Mouse (Mus musculus): ENCODE results near the gene Obscn. TPM values are rescaled to one million over a fixed set of nuclear protein-coding genes. Genes with fewer than 3 reads are reported as not detected.
A peak's percentile ranks its signal among the peaks of the same experiment; 100 is the strongest.

Obscn gene
- 100 to 1,000 TPM; 626 to 647 TPM for total RNA-seq (2021)

GRCm38 (mm10) chr11:59135904-59136452 lies at the start of gene Obscn:
Obscn (minus strand) TSS chr11:59136402.
- no peak for DNase-seq (ENCODE audit: low spot score)
- intact Hi-C loops (cut with DNase I), result no loop called here

- no peak for DNase-seq (ENCODE audit: low spot score)
- intact Hi-C loops (cut with DNase I), result loop anchor here (2.0 kb wide), 1 partner anchor 25 kb away; no protein-coding TSS in a partner anchor
Measured at GRCm38 (mm10) chr11:59185490-59185889, 49.3 kb upstream of the Obscn start.

DNA sequence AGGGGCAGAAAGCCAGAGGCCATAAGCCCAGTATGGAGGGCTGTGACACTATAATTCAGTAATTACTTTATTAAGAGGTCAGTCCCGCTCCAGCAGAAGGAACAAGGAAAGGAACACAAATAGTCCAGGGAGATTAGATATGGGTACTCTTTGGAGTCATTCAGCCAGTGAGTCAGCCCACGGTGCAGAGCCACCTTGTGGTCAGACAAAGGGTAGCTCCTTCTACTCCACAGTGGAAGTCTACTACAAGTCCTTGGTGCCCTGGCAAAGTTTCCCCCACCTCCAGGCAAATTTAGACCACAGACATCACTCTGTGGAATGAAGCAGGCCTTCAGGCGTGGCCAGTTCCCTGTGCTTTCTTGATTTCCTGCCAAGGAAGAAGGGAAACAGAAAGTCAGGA lies 47.6 kb upstream of the Obscn start:
- DNase-seq (ENCODE audit: low spot score), result peak; percentile 46
- intact Hi-C loops (cut with DNase I), result loop anchor here (2.0 to 5.0 kb wide), 2 partner anchors 23 to 82 kb away; no protein-coding TSS in a partner anchor

GRCm38 (mm10) chr11:59182864-59183331 lies 46.7 kb upstream of the Obscn start, which contains the start of gene Gjc2:
Gjc2 (minus strand) TSS chr11:59183213.
- intact Hi-C loops (cut with DNase I), result loop anchor here (5.0 kb wide), 1 partner anchor 81 kb away; no protein-coding TSS in a partner anchor
- DNase-seq (ENCODE audit: low spot score), result peak; percentile 65

GRCm38 (mm10) chr11:59176921-59177320 lies 40.7 kb upstream of the Obscn start:
- DNase-seq (ENCODE audit: low spot score), result no peak
- intact Hi-C loops (cut with DNase I), result no loop called here

DNA sequence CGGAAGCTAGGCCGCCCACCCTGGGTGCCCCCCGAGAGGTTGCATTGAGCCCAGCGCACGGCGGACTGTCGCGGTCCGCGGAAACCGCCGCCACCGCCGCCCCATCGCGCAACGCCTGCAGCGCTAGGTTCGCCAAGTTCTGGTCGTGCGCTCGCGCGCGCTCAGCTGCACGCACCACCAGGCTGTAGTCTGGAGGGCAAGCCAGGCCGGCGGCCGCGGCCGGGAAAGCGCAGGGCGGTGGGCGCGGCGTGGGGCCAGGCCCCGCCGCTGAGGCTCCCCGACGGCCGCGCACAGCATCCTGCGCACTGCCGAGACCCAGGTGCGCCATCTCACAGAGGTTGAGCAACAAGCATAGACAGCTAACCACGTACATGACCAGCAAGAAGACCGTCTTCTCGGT lies 40.3 kb upstream of the Obscn start:
- DNase-seq (ENCODE audit: low spot score), result no peak

GRCm38 (mm10) chr11:59174189-59174838 lies 38.1 kb upstream of the Obscn start:
- intact Hi-C loops (cut with DNase I), result no loop called here
- DNase-seq (ENCODE audit: low spot score), result no peak

More for the DNA sequence above, 40.3 kb upstream of the Obscn start:
- intact Hi-C loops (cut with DNase I), result no loop called here

GRCm38 (mm10) chr11:59170549-59170948 lies 34.3 kb upstream of the Obscn start:
- no peak for DNase-seq (ENCODE audit: low spot score)
- intact Hi-C loops (cut with DNase I), result no loop called here

GRCm38 (mm10) chr11:59169807-59170206 lies 33.6 kb upstream of the Obscn start:
- intact Hi-C loops (cut with DNase I), result no loop called here
- no peak for DNase-seq (ENCODE audit: low spot score)

- intact Hi-C loops (cut with DNase I), result no loop called here
- no peak for DNase-seq (ENCODE audit: low spot score)
Measured at GRCm38 (mm10) chr11:59165616-59166241, 29.5 kb upstream of the Obscn start.

DNA sequence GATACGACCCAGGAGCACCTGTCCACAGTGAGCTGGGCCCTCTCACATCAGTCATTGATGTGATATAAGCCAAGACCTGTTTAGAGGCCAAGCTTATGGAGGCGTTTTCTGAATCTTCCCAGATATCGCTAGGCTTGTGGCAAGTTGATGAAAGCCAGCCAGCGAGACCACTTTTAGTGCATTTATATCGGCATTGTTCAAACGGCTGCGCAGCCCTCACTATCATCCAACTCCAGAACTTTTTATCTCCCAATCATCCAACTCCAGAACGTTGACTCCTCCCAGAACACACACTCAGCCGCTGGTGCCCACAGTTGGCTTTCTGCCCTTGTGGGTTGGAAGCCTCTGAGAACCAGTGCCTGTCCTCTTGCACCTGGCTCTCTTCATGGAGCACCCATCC lies 28.2 kb upstream of the Obscn start:
- intact Hi-C loops (cut with DNase I), result loop anchor here (5.0 kb wide), 2 partner anchors 38 to 63 kb away; partner anchors contain the start of genes Arf1 and Mrpl55
- DNase-seq (ENCODE audit: low spot score), result no peak

- DNase-seq (ENCODE audit: low spot score), result peak; percentile 98
- intact Hi-C loops (cut with DNase I), result loop anchor here (5.0 kb wide), 2 partner anchors 39 to 64 kb away; partner anchors contain the start of genes Arf1 and Mrpl55
Measured at GRCm38 (mm10) chr11:59163255-59164236, 27.3 kb upstream of the Obscn start, which contains the start of gene Iba57. Iba57 (minus strand) TSS chr11:59163739.

GRCm38 (mm10) chr11:59162443-59163254 lies 26.4 kb upstream of the Obscn start:
- intact Hi-C loops (cut with DNase I), result loop anchor here (5.0 kb wide), 2 partner anchors 40 to 65 kb away; partner anchors contain the start of genes Arf1 and Mrpl55
- no peak for DNase-seq (ENCODE audit: low spot score)

DNA sequence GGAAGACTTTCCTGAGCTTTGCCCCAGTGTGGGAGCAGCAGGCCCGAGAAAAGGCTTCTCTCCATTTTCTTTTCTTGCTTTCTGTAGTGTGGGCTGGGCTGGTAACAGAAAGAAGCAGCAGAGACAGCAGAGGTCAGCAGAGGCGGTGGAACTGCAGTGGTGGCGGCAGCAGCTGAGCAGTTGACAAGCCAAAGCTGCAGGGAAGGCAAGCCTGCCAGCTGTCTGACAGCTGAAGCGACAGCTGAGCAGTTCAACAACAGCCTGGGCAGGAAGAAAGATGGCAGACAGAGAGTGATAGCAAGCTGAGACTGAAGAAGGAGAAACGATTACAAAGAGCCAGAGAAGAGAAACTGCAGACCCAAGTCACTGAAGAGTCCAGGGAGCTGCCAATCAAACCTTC lies 25.2 kb upstream of the Obscn start:
- no peak for DNase-seq (ENCODE audit: low spot score)

GRCm38 (mm10) chr11:59159558-59159957 lies 23.4 kb upstream of the Obscn start:
- DNase-seq (ENCODE audit: low spot score), result no peak
- intact Hi-C loops (cut with DNase I), result no loop called here

More for the DNA sequence above, 25.2 kb upstream of the Obscn start:
- intact Hi-C loops (cut with DNase I), result loop anchor here (2.0 to 5.0 kb wide), 3 partner anchors 23 to 66 kb away; partner anchors contain the start of genes Arf1 and Mrpl55

DNA sequence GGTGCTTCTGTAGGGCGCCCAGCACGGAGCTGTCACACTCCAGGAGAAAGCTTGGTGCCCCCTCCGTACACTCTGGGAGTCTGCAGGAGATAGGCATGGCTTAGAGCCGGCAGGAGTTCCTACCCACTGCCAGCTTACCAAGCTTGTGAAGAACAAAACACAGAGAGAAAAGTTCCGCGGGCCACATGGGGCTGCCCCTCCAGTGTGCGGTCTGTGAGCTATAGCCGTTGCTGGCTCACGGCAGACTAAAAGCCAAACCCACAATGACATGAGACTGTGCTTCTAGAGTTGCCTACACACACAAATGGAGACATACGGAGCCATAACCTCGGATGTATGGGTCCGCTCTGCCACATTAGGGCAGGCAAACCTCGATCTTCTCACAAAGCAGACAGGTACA lies 22.9 kb upstream of the Obscn start:
- intact Hi-C loops (cut with DNase I), result no loop called here
- no peak for DNase-seq (ENCODE audit: low spot score)

DNA sequence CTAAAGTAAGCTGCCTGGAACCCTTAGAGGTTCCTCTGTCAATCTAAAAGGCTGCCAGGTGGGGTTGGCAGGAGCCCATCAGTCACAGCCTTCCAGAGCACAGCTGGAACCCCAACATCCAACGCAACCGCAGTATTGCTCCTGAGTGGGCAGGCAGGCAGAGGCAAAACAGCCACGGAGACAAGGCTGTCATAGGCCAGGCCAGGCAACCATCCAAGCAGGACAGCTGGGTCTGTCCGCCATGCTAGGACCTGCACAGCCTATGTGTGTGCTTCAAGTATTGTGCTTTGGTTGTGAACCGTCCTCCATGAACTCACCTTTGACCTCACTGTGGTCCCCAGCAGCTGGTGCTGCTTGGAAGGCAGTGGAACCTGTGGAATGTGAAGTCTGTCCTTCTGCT lies 19.7 kb upstream of the Obscn start:
- intact Hi-C loops (cut with DNase I), result no loop called here
- no peak for DNase-seq (ENCODE audit: low spot score)

GRCm38 (mm10) chr11:59154220-59154619 lies 18.0 kb upstream of the Obscn start:
- intact Hi-C loops (cut with DNase I), result no loop called here
- no peak for DNase-seq (ENCODE audit: low spot score)

GRCm38 (mm10) chr11:59151729-59152128 lies 15.5 kb upstream of the Obscn start:
- no peak for DNase-seq (ENCODE audit: low spot score)
- intact Hi-C loops (cut with DNase I), result no loop called here
